Mouse (Mus musculus): Measurements from ENCODE around the gene Igfbp7.

DNA sequence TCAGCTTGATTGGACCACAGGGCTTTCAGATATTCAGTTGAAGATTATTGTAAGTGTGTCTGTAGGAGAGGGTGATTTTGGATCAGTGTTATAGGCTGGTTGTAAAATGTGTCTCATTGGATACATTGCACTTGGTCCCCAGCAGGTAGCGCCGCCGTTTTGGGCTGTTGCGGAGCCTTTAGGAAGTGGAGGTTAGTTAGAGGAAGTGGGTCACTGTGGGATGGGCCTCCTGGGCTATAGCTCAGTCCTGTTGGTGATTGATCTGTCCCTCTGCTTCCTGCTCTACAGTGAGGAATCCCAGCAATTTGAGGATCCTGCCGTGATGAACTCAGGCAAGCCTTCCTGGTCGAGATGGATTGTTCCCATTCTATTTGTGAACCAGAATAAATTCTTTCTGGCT lies 44.3 kb upstream of the Igfbp7 start:
- TF ChIP-seq CTCF (IDR thresholded peaks at IDR 0.05; ENCODE audit: low read depth, low read length) = no peak
- no peak for TF ChIP-seq EP300 (IDR thresholded peaks at IDR 0.05; ENCODE audit: insufficient read depth, low read depth, low read length)

All from ES-Bruce4 (cell line).